Mouse (Mus musculus) testis, adult 2 months (tissue): ENCODE results near the gene Lgi4. TPM values are rescaled to one million over a fixed set of nuclear protein-coding genes. Genes with fewer than 3 reads are reported as not detected.

Source experiments
- H3K27ac ChIP-seq: fragments of 200-500 bp; 2 replicates; pipeline ENCODE4 v1.5.1; 2012; ENCODE audit warnings: low read depth, low read length; ENCODE audit not compliant: control insufficient read depth, insufficient read depth
- H3K27me3 ChIP-seq: fragments of 200-500 bp; 2 replicates; pipeline ENCODE4 v1.6.1; 2012; ENCODE audit warnings: mild to moderate bottlenecking, low read length, moderate library complexity; ENCODE audit not compliant: control insufficient read depth, insufficient read depth
- H3K36me3 ChIP-seq: fragments of 200-500 bp; 2 replicates; pipeline ENCODE4 v1.6.1; 2012; ENCODE audit warnings: mild to moderate bottlenecking, low read length; ENCODE audit not compliant: control insufficient read depth, insufficient read depth
- H3K4me1 ChIP-seq: fragments of 200-500 bp; 2 replicates; pipeline ENCODE4 v1.6.1; 2012; ENCODE audit warnings: low read length; ENCODE audit not compliant: control insufficient read depth, insufficient read depth
- H3K4me3 ChIP-seq: fragments of 200-500 bp; 2 replicates; pipeline ENCODE4 v1.5.1; 2012; ENCODE audit warnings: low read depth, mild to moderate bottlenecking, low read length, moderate library complexity, mixed read lengths; ENCODE audit not compliant: control insufficient read depth
- CTCF ChIP-seq: fragments of 200-500 bp; IDR thresholded peaks from 2 replicates; pipeline ENCODE4 v1.5.1; 2012; ENCODE audit warnings: low read depth, mild to moderate bottlenecking, inconsistent platforms, low read length, moderate library complexity; ENCODE audit not compliant: control insufficient read depth, insufficient read depth, insufficient replicate concordance
- POLR2A ChIP-seq: fragments of 200-500 bp; IDR thresholded peaks from 2 replicates; pipeline ENCODE4 v1.6.1; 2012; ENCODE audit warnings: low read depth, mild to moderate bottlenecking, inconsistent platforms, low read length, moderate library complexity; ENCODE audit not compliant: control insufficient read depth
- polyA plus RNA-seq: library from polyadenylated mRNA; depleted of rRNA; stranded (reverse); fragments of >200 nt; gene quantifications from 2 replicates; pipeline ENCODE4 v1.2.3, GENCODE M21; 2012; rRNA removed

The Lgi4 gene
- polyA plus RNA-seq, result 2.0 TPM in 2 replicates

DNA sequence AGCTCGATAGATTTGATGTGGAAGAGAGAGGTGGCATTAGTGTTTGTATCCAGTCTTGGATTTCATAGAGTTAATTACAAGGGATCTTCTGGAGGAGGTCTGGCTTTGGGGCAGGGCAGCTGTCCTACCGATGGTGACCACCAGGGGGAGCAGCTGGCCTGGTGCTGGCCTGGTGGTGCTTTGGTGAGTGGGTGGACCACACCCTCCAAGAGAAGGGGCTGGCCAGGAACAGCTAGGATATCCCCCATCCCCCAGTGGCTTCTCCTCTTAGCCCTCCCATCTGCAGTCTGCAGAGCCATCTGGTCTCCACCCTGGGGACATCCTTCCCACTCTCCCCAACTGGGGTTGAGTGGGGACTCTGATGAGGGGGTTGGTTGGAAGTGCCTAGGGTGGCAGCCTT lies at the start of gene Lgi4:
TSS of gene Lgi4 (plus strand) at position 235 of the 400 bp plus-strand sequence.
- no peaks in the 10 kb centered on the region for H3K36me3 ChIP-seq
- H3K27ac ChIP-seq, result peak within 1 kb of the TSS; percentile 63; the same call in 1 of the 2 replicates
- no peaks in the 10 kb centered on the region for H3K27me3 ChIP-seq
- H3K4me3 ChIP-seq, result no peak within 1 kb of the TSS
- TF ChIP-seq POLR2A (no peak), CTCF (peak; percentile 99)
- peaks cover 6% of the 10 kb centered on the region for H3K4me1 ChIP-seq

DNA sequence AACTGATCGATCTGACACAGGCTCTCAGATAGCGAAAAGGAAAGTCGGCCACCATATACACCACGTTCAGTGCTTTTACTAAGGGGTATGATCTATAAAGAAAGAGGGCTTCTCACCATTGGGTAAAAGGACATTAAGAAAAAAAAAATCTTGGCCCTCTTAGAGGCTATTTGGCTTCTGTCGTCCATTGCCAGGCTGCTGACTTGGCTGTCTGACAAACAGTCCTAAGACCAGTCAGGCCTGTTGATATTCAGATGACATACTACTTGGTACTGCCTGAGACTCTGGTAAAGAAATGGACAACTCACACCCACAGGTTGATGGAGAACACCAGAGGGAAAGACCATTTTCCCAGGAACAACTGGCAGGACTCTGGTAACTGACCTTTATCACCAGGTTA lies 46.2 kb upstream of the Lgi4 start:
- no peak overlapping the region for H3K4me3 ChIP-seq
- H3K27me3 ChIP-seq, result no peaks in the 10 kb centered on the region
- no peak overlapping the region for H3K27ac ChIP-seq
- no peaks in the 10 kb centered on the region for H3K4me1 ChIP-seq
- no peaks in the 10 kb centered on the region for H3K36me3 ChIP-seq
- TF ChIP-seq POLR2A, result no peak
- no peak for TF ChIP-seq CTCF

DNA sequence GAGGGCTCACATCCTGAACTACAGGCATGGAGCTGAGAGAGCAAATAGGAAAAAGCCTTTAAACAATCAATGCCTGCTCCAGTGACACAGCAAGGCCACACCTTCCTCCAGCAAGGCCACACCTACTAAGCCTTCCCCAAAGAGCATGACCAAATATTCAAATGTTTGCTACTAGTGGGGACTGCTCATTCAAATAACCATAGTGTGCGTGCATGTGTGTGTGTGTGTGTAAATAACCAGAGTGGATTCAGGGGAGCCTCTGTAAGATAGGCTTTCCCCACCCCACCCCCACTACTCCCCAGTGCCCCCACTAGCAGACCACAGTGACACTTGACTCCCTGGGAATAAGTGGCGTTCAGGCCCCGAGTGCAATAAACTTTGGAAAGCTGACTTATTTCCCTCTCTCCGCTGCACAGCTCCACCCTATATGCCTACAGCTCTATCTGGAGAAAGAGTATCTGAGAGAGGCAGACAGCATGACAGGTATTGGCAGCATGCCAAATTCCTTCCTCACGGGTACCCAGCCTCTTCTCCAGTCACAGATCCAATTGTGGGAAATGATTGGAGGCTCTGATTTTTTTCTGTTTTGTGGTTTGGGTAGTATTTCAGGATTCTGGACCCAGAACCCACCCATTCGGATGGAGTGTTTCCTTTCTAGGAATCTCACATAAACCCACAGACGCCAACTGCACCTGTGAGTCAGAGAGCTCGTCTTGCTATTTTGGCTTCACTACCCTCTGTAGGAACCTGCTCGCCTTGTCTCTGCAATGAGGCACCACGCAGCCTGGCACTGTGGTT lies 41.8 kb upstream of the Lgi4 start:
- Histone ChIP-seq H3K27ac (no peak overlapping the region), H3K4me1 (no peaks in the 10 kb centered on the region), H3K4me3 (no peak overlapping the region), H3K27me3 (no peaks in the 10 kb centered on the region), H3K36me3 (no peaks in the 10 kb centered on the region)
- TF ChIP-seq CTCF, result no peak
- no peak for TF ChIP-seq POLR2A

- no peak overlapping the region for H3K4me3 ChIP-seq
- no peaks in the 10 kb centered on the region for H3K36me3 ChIP-seq
- H3K4me1 ChIP-seq, result peaks cover 3% of the 10 kb centered on the region
- no peak overlapping the region for H3K27ac ChIP-seq
- no peaks in the 10 kb centered on the region for H3K27me3 ChIP-seq
- no peak for TF ChIP-seq POLR2A
- no peak for TF ChIP-seq CTCF
These were observed 30.5 kb upstream of the Lgi4 start for GRCm38 (mm10) chr7:31028609-31029008.

- H3K27ac ChIP-seq, result no peak overlapping the region
- H3K4me3 ChIP-seq, result no peak overlapping the region
- H3K36me3 ChIP-seq, result no peaks in the 10 kb centered on the region
- TF ChIP-seq CTCF (no peak), POLR2A (no peak)
- no peaks in the 10 kb centered on the region for H3K27me3 ChIP-seq
- peaks cover 3% of the 10 kb centered on the region for H3K4me1 ChIP-seq
These were observed 28.4 kb upstream of the Lgi4 start for GRCm38 (mm10) chr7:31030717-31031116.

DNA sequence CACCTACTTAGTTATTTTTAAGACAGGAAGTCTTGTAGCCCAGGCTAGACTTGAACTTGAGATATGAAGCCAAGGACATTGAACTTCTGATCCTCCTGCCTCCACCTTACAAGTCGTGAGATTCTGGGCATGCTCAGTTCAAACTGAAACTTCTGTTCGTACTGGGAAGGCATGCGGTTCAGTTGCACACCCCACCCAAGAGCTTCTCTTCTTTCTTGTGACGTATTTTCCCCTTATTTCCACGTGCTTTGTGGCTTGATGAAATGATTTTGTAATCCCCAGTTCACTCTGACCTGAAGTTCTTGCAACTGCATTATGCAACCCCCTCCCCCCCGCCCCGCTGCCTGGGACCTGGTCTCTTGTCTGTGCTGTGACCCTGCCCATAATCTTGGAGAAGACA lies 27.4 kb upstream of the Lgi4 start:
- H3K4me1 ChIP-seq, result peaks cover 6% of the 10 kb centered on the region
- no peak overlapping the region for H3K4me3 ChIP-seq
- no peak for TF ChIP-seq CTCF
- TF ChIP-seq POLR2A, result no peak
- no peak overlapping the region for H3K27ac ChIP-seq
- no peaks in the 10 kb centered on the region for H3K36me3 ChIP-seq
- no peaks in the 10 kb centered on the region for H3K27me3 ChIP-seq

- no peak overlapping the region for H3K27ac ChIP-seq
- no peak for TF ChIP-seq POLR2A
- no peak for TF ChIP-seq CTCF
These were observed 25.6 kb upstream of the Lgi4 start for GRCm38 (mm10) chr7:31033409-31034165.

More at GRCm38 (mm10) chr7:31033409-31034165, 25.6 kb upstream of the Lgi4 start:
- H3K4me3 ChIP-seq, result no peak overlapping the region
- H3K4me1 ChIP-seq, result peaks cover 12% of the 10 kb centered on the region
- no peaks in the 10 kb centered on the region for H3K36me3 ChIP-seq
- no peaks in the 10 kb centered on the region for H3K27me3 ChIP-seq
